Comparison of ENCODE assay signal across 15 mouse cellular contexts in the genomic region with DNA sequence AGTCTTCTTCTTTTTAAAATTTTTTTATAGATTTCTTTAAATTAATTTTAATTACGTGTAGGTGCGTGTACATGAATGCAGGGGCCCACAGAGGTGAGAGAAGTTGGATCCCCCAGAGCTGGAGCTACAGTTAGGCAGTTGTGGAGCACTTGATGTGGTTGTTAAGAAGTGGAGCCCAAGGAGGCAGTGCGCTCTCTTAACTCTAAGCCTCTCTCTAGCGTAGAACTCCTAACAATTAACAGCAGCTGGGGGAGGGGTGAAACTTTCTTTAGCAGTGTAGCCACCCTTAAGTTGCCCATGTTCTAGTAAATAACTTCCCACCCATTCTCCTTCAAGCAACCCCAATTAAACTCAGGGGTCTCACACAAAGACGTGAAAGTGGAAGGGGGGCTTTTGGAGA.
"Had no signal": no experiment of that assay in that cellular context is flagged by ENCODE, and none has a peak within 500 bp of the region (broad histone marks: within the 10 kb centered on the region; RNA-seq: fewer than 3 reads in every experiment).

No protein-coding gene starts in this region.

- ATAC-seq: hindbrain, postnatal 0 days; intestine, embryonic 16.5 days had no signal

- DNase-seq: gastrocnemius, adult 2 months; gastrocnemius, postnatal 10 days; gastrocnemius, postnatal 25 days; heart, adult 2 months; heart, postnatal 4 days; kidney, adult 11 months; kidney, adult 2 months; kidney, adult 9 months; kidney, postnatal 14 days; kidney, postnatal 36 days; layer of hippocampus, adult 9-11 months; layer of hippocampus, postnatal 36 days; left cerebral cortex, postnatal 4 days had no signal
